Mouse (Mus musculus): ENCODE results near the gene Bmp15. TPM values are rescaled to one million over a fixed set of nuclear protein-coding genes. Genes with fewer than 3 reads are reported as not detected.
A peak's percentile ranks its signal among the peaks of the same experiment; 100 is the strongest.

Gene Bmp15
- total and polyA plus RNA-seq, 3 experiments = not detected

DNA sequence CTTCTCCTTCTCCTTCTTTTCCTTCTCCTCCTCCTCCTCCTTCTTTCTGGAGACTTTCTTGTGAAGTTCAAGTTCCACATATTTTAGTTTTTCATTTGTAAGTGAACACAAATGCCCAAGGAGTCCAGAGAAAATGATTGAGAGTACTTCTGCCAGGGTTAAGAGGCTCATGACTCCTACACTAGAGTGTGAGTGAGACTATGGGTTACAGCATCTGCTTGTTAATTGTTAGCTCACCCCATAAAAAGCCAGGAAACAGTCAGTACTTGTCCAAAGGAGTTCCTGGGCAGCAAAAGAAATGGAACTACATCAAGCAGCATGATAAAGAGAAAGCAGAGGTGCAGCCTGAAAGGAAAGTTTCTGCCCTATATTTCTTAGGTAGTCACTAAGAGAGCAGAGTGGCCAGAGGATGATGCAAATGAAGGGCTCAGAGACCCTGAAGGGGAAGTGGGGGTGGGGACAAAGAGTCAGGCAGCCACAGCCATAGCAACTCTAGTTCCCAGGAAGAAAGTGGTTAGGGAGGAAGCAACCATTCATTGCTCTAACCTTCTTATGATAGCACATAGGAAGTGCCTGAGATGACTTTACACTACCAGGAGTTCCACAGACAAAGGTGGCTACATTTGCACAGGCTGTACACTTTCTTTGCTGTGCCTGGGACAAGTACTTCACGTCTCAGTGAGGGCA, 24.9 kb upstream of the Bmp15 start:
- dilution Hi-C loops (cut with MboI; ENCODE audit: extremely low pct_ligation_motif_present, extremely low pct_unique_long_range_greater_than_20kb, low sequenced_read_pairs) (no loop called here), in situ Hi-C loops (cut with MboI; ENCODE audit: low pct_ligation_motif_present, low pct_unique_long_range_greater_than_20kb, low sequenced_read_pairs) (no loop called here)
- peak; percentile 17 for DNase-seq (ENCODE audit: extremely low read depth)
- no peak overlapping the region for H3K4me3 ChIP-seq (replicated peaks in 1 of 3; ENCODE audit: low read depth in 2 of 3, low read length in 2 of 3, poor library complexity in 1 of 3)
- TF ChIP-seq TCF12 (IDR thresholded peaks at IDR 0.05; ENCODE audit: low read depth, low read length) (no peak), MXI1 (IDR thresholded peaks at IDR 0.05; ENCODE audit: low read depth, low read length) (no peak), SIN3A (IDR thresholded peaks at IDR 0.05; ENCODE audit: low read length) (no peak), BHLHE40 (IDR thresholded peaks at IDR 0.05; ENCODE audit: low read depth, low read length) (no peak), USF2 (conservative IDR thresholded peaks at IDR 0.05; ENCODE audit: low read depth, low read length) (no peak), ELF1 (IDR thresholded peaks at IDR 0.05; ENCODE audit: low read depth, low read length) (no peak), KAT2A (IDR thresholded peaks at IDR 0.05; ENCODE audit: insufficient replicate concordance, low read length) (no peak), NRF1 (IDR thresholded peaks at IDR 0.05; ENCODE audit: low read depth, low read length) (no peak), USF1 (IDR thresholded peaks at IDR 0.05; ENCODE audit: low read depth, low read length) (no peak), POLR2AphosphoS2 (IDR thresholded peaks at IDR 0.05; ENCODE audit: low read depth, low read length) (no peak), MEF2A (IDR thresholded peaks at IDR 0.05; ENCODE audit: borderline replicate concordance, low read depth, low read length) (no peak), PAX5 (IDR thresholded peaks at IDR 0.05; ENCODE audit: low read length) (no peak), HCFC1 (IDR thresholded peaks at IDR 0.05; ENCODE audit: low read depth, low read length) (no peak), RCOR1 (conservative IDR thresholded peaks at IDR 0.05; ENCODE audit: low read depth, low read length) (no peak), MAFK (IDR thresholded peaks at IDR 0.05; ENCODE audit: insufficient replicate concordance, low read length) (no peak), E2F4 (IDR thresholded peaks at IDR 0.05; ENCODE audit: insufficient replicate concordance, low read depth, low read length) (no peak), CHD1 (IDR thresholded peaks at IDR 0.05; ENCODE audit: low read depth, low read length) (no peak), ZC3H11A (IDR thresholded peaks at IDR 0.05; ENCODE audit: low read depth, low read length) (no peak), JUN (IDR thresholded peaks at IDR 0.05; ENCODE audit: insufficient read depth, low read depth, low read length) (no peak)
- no peak overlapping the region for H3K27ac ChIP-seq (ENCODE audit: insufficient read depth, low read depth)
- H3K9me3 ChIP-seq (replicated peaks; ENCODE audit: low read length) = no peaks in the 10 kb centered on the region
- H3K4me2 ChIP-seq (ENCODE audit: insufficient read depth, low read depth, poor library complexity, severe bottlenecking) = no peak overlapping the region
- H3K36me3 ChIP-seq (replicated peaks in 1 of 2; ENCODE audit: control insufficient read depth in 1 of 2, insufficient read depth in 1 of 2, low read length in 1 of 2) = no peaks in the 10 kb centered on the region
- no peak overlapping the region for H3K9ac ChIP-seq (ENCODE audit: insufficient read depth, low read depth)
- H3K4me1 ChIP-seq (ENCODE audit: control insufficient read depth in 1 of 2, insufficient read depth in 2 of 2) = peaks cover 0 to 4% of the 10 kb centered on the region in 2 experiments; a peak in 1 of 4 replicates
- H3K27me3 ChIP-seq (replicated peaks) = no peaks in the 10 kb centered on the region
- no peaks in the 10 kb centered on the region for H3K79me2 ChIP-seq (replicated peaks; ENCODE audit: control insufficient read depth, extremely low read depth, insufficient read depth, poor library complexity, severe bottlenecking)

DNA sequence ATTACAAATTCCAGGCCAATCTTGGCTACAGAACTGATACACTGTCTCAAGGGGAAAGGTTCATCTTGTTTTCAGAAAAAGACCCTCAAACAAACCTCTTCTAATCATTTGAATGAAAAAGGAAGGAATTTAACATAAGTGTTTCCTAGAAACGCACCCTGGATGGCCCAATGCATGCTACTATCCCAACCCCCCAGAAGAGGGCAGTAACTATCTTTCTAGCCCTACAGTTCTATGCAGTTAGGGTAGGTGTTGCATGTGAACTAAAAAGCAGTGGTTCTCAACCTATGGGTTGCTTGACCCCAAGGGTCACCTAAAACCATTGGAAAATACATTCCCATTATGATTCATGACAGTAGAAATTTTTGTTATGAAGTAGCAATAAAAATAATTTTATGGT, 3.5 kb upstream of the Bmp15 start:
- dilution Hi-C loops (cut with MboI; ENCODE audit: extremely low pct_ligation_motif_present, extremely low pct_unique_long_range_greater_than_20kb, low sequenced_read_pairs) (no loop called here), in situ Hi-C loops (cut with MboI; ENCODE audit: low pct_ligation_motif_present, low pct_unique_long_range_greater_than_20kb, low sequenced_read_pairs) (no loop called here)
- TF ChIP-seq RAD21 (IDR thresholded peaks at IDR 0.05; ENCODE audit: low read depth, low read length) (peak; percentile 49), GABPA (IDR thresholded peaks at IDR 0.05; ENCODE audit: insufficient replicate concordance, low read depth, low read length) (no peak), CTCF (conservative IDR thresholded peaks at IDR 0.05 in 1 of 2, IDR thresholded peaks at IDR 0.05 in 1 of 2; ENCODE audit: low read depth in 2 of 2, low read length in 2 of 2) (peak in 1 of 2 experiments; percentile 62; a peak in 2 of 4 replicates), SMC3 (IDR thresholded peaks at IDR 0.05; ENCODE audit: low read depth, low read length) (peak; percentile 54; the same call in 1 of the 2 replicates)
- Histone ChIP-seq H3K9me3 (replicated peaks; ENCODE audit: low read length) (no peaks in the 10 kb centered on the region), H3K4me2 (ENCODE audit: insufficient read depth, low read depth, poor library complexity, severe bottlenecking) (no peak overlapping the region), H3K9ac (ENCODE audit: insufficient read depth, low read depth) (no peak overlapping the region), H3K27ac (ENCODE audit: insufficient read depth, low read depth) (no peak overlapping the region), H3K79me2 (replicated peaks; ENCODE audit: control insufficient read depth, extremely low read depth, insufficient read depth, poor library complexity, severe bottlenecking) (no peaks in the 10 kb centered on the region), H3K4me3 (replicated peaks in 1 of 3; ENCODE audit: low read depth in 2 of 3, low read length in 2 of 3, poor library complexity in 1 of 3) (no peak overlapping the region), H3K4me1 (ENCODE audit: control insufficient read depth in 1 of 2, insufficient read depth in 2 of 2) (no peaks in the 10 kb centered on the region), H3K36me3 (replicated peaks in 1 of 2; ENCODE audit: control insufficient read depth in 1 of 2, insufficient read depth in 1 of 2, low read length in 1 of 2) (no peaks in the 10 kb centered on the region), H3K27me3 (replicated peaks) (no peaks in the 10 kb centered on the region)
- peak; percentile 29 for DNase-seq (ENCODE audit: extremely low read depth)
